Mouse (Mus musculus) midbrain, embryonic 14.5 days (tissue): ENCODE results near the gene Gm7029. TPM values are rescaled to one million over a fixed set of nuclear protein-coding genes. Genes with fewer than 3 reads are reported as not detected.
A peak's percentile ranks its signal among the peaks of the same experiment; 100 is the strongest.

Experiments used
- ATAC-seq: fragments of 200-750 bp; cut with Nextera tagmentation; 2 replicates; pipeline ENCODE4 v1.8.0; 2017; ENCODE audit warnings: moderate number of reproducible peaks, moderate library complexity; ENCODE audit not compliant: low FRiP score, low TSS enrichment
- DNase-seq: peaks from one replicate; pipeline ENCODE4 v3.0.0-alpha.2; 2015
- H3K27ac ChIP-seq: fragments of 300-500 bp; sonication (generic); replicated peaks from 2 replicates; pipeline ENCODE4 v1.5.1; 2014; ENCODE audit warnings: mild to moderate bottlenecking, low read depth, low read length, moderate library complexity
- H3K27me3 ChIP-seq: fragments of 300-500 bp; sonication (generic); 2 replicates; pipeline ENCODE4 v1.6.1; 2014; ENCODE audit warnings: low read length, control low read depth, mixed read lengths; ENCODE audit not compliant: control insufficient read depth, insufficient read depth
- H3K36me3 ChIP-seq: fragments of 300-500 bp; sonication (generic); 2 replicates; pipeline ENCODE4 v1.6.1; 2014; ENCODE audit warnings: low read length, control low read depth; ENCODE audit not compliant: control insufficient read depth, insufficient read depth
- H3K4me1 ChIP-seq: fragments of 300-500 bp; sonication (generic); 2 replicates; pipeline ENCODE4 v1.6.1; 2014; ENCODE audit warnings: mild to moderate bottlenecking, antibody characterized with exemption, low read length, control low read depth; ENCODE audit not compliant: control insufficient read depth, insufficient read depth
- H3K4me2 ChIP-seq: fragments of 300-500 bp; sonication (generic); 2 replicates; pipeline ENCODE4 v1.6.1; 2014; ENCODE audit warnings: mild to moderate bottlenecking, low read length, moderate library complexity
- H3K4me3 ChIP-seq: fragments of 300-500 bp; sonication (generic); replicated peaks from 2 replicates; pipeline ENCODE4 v1.5.1; 2014; ENCODE audit warnings: low read depth, low read length
- H3K9ac ChIP-seq: fragments of 300-500 bp; sonication (generic); replicated peaks from 2 replicates; pipeline ENCODE4 v1.6.1; 2014; ENCODE audit warnings: mild to moderate bottlenecking, low read length, moderate library complexity
- H3K9me3 ChIP-seq: fragments of 300-500 bp; sonication (generic); 2 replicates; pipeline ENCODE4 v1.6.1; 2016; ENCODE audit warnings: low read length, control low read depth, mixed read lengths; ENCODE audit not compliant: control insufficient read depth
- WGBS: fragments of 180-500 bp; shearing (Covaris S2); extraction: QIAGEN DNeasy Blood & Tissue Kit; methylation state at CpG from one replicate; pipeline ENCODE4 v1.1.7; 2014; 5-methylcytosine and 5-hydroxymethylcytosine counted together
- polyA plus RNA-seq: library from polyadenylated mRNA; unstranded; fragments of >200 nt; fragmentation: Nextera tagmentation; extraction: Ambion mirVana; gene quantifications from 2 replicates; pipeline ENCODE4 v1.2.1, GENCODE M21; 2014

Gene Gm7029
- polyA plus RNA-seq, 1 experiment from 2014 or later = not detected

GRCm38 (mm10) chr17:33908331-33909076 lies 34.9 kb downstream of the Gm7029 start:
- Histone ChIP-seq H3K4me3 (peak overlapping the region; percentile 76), H3K9ac (peak overlapping the region; percentile 81), H3K27me3 (no peaks in the 10 kb centered on the region), H3K9me3 (no peaks in the 10 kb centered on the region), H3K4me2 (peak overlapping the region; percentile 93), H3K4me1 (peaks cover 14% of the 10 kb centered on the region), H3K27ac (peak overlapping the region; percentile 93), H3K36me3 (peaks cover 24% of the 10 kb centered on the region)
- DNase-seq (peak; percentile 66), ATAC-seq (peak; percentile 14)
- under 1% methylated on average over 44 of the region's 44 CpGs for WGBS

GRCm38 (mm10) chr17:33909077-33909868 lies 35.6 kb downstream of the Gm7029 start, which contains the start of gene Daxx:
TSS of gene Daxx (plus strand) at chr17:33909414.
- ATAC-seq (peak; percentile 97), DNase-seq (peak; percentile 100)
- Histone ChIP-seq H3K36me3 (peaks cover 31% of the 10 kb centered on the region), H3K9me3 (no peaks in the 10 kb centered on the region), H3K4me1 (peaks cover 14% of the 10 kb centered on the region), H3K27ac (peak within 1 kb of the TSS; percentile 93), H3K4me2 (peak within 1 kb of the TSS; percentile 93), H3K27me3 (no peaks in the 10 kb centered on the region), H3K4me3 (peak within 1 kb of the TSS; percentile 76), H3K9ac (peak within 1 kb of the TSS; percentile 81)
- under 1% methylated on average over 68 of the region's 68 CpGs for WGBS

GRCm38 (mm10) chr17:33909869-33910250 lies 36.2 kb downstream of the Gm7029 start:
- Histone ChIP-seq H3K36me3 (peaks cover 36% of the 10 kb centered on the region), H3K27ac (peak overlapping the region; percentile 93), H3K4me3 (peak overlapping the region; percentile 76), H3K9ac (peak overlapping the region; percentile 81), H3K9me3 (no peaks in the 10 kb centered on the region), H3K4me1 (peaks cover 14% of the 10 kb centered on the region), H3K27me3 (no peaks in the 10 kb centered on the region), H3K4me2 (peak overlapping the region; percentile 93)
- DNase-seq (no peak), ATAC-seq (peak; percentile 4)
- WGBS = under 1% methylated on average over 14 of the region's 14 CpGs

- Histone ChIP-seq H3K27ac (no peak overlapping the region), H3K27me3 (no peaks in the 10 kb centered on the region), H3K9me3 (no peaks in the 10 kb centered on the region), H3K9ac (no peak overlapping the region; the same call in 1 of the 2 replicates), H3K4me2 (peak overlapping the region; percentile 93), H3K36me3 (peaks cover 36% of the 10 kb centered on the region), H3K4me1 (peaks cover 17% of the 10 kb centered on the region), H3K4me3 (peak overlapping the region; percentile 76)
- ATAC-seq (no peak), DNase-seq (no peak)
- 59% methylated on average over 11 of the region's 11 CpGs for WGBS
These were observed 36.9 kb downstream of the Gm7029 start for GRCm38 (mm10) chr17:33910346-33911051.

- no peaks in the 10 kb centered on the region for H3K9me3 ChIP-seq
- no peak overlapping the region for H3K4me3 ChIP-seq
- H3K27me3 ChIP-seq = no peaks in the 10 kb centered on the region
- H3K9ac ChIP-seq = no peak overlapping the region
- no peak overlapping the region for H3K27ac ChIP-seq
- peaks cover 17% of the 10 kb centered on the region for H3K4me1 ChIP-seq
- 95% methylated on average over 31 of the region's 31 CpGs for WGBS
- no peak overlapping the region for H3K4me2 ChIP-seq
- DNase-seq (no peak), ATAC-seq (no peak)
- H3K36me3 ChIP-seq = peaks cover 36% of the 10 kb centered on the region
These were observed 37.6 kb downstream of the Gm7029 start for GRCm38 (mm10) chr17:33911052-33911812.

- Histone ChIP-seq H3K27ac (no peak overlapping the region), H3K9ac (no peak overlapping the region), H3K36me3 (peaks cover 36% of the 10 kb centered on the region), H3K4me1 (peaks cover 21% of the 10 kb centered on the region), H3K4me2 (no peak overlapping the region), H3K27me3 (no peaks in the 10 kb centered on the region), H3K4me3 (no peak overlapping the region), H3K9me3 (no peaks in the 10 kb centered on the region)
- no peak for DNase-seq
- ATAC-seq = no peak
- WGBS = 91% methylated on average over 28 of the region's 28 CpGs
These were observed 38.3 kb downstream of the Gm7029 start for GRCm38 (mm10) chr17:33911813-33912414.

- WGBS = 93% methylated on average over 10 of the region's 10 CpGs
- H3K27ac ChIP-seq = no peak overlapping the region
- no peak overlapping the region for H3K4me3 ChIP-seq
- no peak for DNase-seq
- H3K9me3 ChIP-seq = no peaks in the 10 kb centered on the region
- peaks cover 20% of the 10 kb centered on the region for H3K4me1 ChIP-seq
- H3K36me3 ChIP-seq = peaks cover 41% of the 10 kb centered on the region
- no peak overlapping the region for H3K9ac ChIP-seq
- no peaks in the 10 kb centered on the region for H3K27me3 ChIP-seq
- no peak for ATAC-seq
- H3K4me2 ChIP-seq = no peak overlapping the region
These were observed 39.6 kb downstream of the Gm7029 start for GRCm38 (mm10) chr17:33913264-33913663.

GRCm38 (mm10) chr17:33913905-33914304 lies 40.3 kb downstream of the Gm7029 start:
- H3K9ac ChIP-seq = no peak overlapping the region
- H3K36me3 ChIP-seq = peaks cover 44% of the 10 kb centered on the region
- no peak overlapping the region for H3K27ac ChIP-seq
- H3K9me3 ChIP-seq = no peaks in the 10 kb centered on the region
- no peak overlapping the region for H3K4me3 ChIP-seq
- no peak overlapping the region for H3K4me2 ChIP-seq
- WGBS = 95% methylated on average over 8 of the region's 8 CpGs
- no peak for ATAC-seq
- no peak for DNase-seq
- no peaks in the 10 kb centered on the region for H3K27me3 ChIP-seq
- peaks cover 22% of the 10 kb centered on the region for H3K4me1 ChIP-seq
